Mouse (Mus musculus): ENCODE data around the gene Dkk3. TPM values are rescaled to one million over a fixed set of nuclear protein-coding genes. Genes with fewer than 3 reads are reported as not detected.
A peak's percentile ranks its signal among the peaks of the same experiment; 100 is the strongest.

Dkk3 gene
- total RNA-seq, 2 experiments from 2014 or later, result 72.5 to 93.3 TPM

DNA sequence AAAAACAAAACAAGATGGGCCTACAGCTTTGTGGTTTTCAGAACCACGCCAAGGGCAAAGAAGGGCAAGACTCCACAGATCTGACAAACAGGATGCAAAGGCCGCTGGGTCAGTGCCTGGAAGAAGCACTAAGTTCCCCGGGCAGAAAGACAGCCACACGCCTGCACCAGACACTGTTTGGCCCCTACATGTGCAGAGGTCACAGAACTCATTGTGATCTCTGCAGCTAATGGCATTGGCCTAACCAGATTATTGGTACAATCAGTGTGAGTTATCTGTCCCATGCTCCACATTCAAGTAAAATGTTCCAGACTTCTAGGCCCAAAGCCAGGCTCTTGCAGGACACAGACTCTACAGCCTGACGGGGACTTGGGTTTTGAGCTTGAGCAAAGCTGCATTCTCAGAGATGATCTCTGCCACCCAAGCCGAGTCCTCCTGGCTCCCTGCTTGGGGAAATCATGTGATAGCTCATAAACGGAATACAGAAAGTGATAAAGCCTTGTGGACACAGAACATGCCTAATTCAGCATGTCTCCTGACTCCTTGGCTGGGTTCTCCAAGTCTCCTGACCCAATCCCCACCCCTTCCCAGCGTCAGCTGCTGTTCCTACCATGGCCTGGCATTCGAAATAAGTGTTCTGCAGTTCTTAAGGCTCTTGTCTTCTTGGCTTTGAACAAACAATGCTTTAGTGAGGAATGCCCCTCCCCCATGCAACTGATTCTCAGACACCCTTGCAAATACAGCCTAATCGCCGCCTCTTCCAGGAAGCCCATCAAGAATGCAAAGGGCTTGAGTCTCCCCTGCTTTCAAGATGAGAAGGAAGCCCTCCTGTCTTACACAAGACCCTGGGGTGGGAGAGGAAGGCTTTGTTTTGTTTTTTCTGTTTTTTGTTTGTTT is 20.1 kb downstream of the Dkk3 start:
- intact Hi-C loops (cut with DNase I), result no loop called here
- DNase-seq (ENCODE audit: extremely low spot score in 1 of 2, low spot score in 2 of 2), result no peak

GRCm38 (mm10) chr7:112138168-112138508 is 20.7 kb downstream of the Dkk3 start:
- DNase-seq (ENCODE audit: extremely low spot score in 1 of 2, low spot score in 2 of 2), result no peak
- intact Hi-C loops (cut with DNase I), result no loop called here

DNA sequence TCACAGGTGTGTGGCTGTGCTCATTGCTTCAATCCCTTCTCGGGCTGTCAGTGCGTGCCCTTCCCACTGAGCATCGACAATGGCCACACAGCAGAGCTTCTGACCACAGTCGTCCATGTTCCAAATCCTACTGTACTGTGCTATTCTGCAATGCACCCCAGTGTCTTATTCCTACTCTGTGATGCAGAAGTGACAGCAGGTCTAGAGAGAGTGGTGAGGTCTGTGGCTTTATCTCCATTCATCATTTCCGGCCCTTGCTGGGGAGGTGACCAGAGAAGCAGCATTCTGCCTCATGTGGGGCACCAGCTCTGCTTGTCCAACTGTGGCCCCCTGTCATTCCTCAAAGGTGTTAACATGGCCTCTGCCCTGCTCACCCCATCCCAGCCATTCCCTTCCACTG is 22.3 kb downstream of the Dkk3 start:
- intact Hi-C loops (cut with DNase I), result no loop called here
- no peak for DNase-seq (ENCODE audit: extremely low spot score in 1 of 2, low spot score in 2 of 2)

DNA sequence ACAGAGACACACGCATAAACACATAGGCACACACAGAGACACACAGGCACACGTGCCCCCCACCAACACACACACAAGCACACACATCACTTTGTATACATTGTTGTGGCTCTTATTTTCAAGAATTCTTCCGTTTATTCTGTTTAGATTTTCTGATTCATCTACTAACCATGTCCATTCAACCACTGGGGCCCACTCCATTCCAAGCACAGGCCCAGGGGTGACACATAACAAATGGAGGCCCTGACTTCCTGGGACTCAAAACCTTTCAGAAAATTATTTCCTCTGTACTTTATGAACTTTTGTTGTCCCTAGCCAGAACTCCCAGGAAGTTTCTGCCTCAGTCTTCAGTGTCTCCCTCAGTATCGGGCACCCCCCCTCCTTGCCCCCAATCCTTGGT is 23.7 kb downstream of the Dkk3 start:
- DNase-seq (ENCODE audit: extremely low spot score in 1 of 2, low spot score in 2 of 2), result no peak
- intact Hi-C loops (cut with DNase I), result no loop called here

GRCm38 (mm10) chr7:112133277-112133676 is 25.6 kb downstream of the Dkk3 start:
- intact Hi-C loops (cut with DNase I), result no loop called here
- DNase-seq (ENCODE audit: extremely low spot score in 1 of 2, low spot score in 2 of 2), result no peak

- intact Hi-C loops (cut with DNase I), result no loop called here
- DNase-seq (ENCODE audit: extremely low spot score in 1 of 2, low spot score in 2 of 2), result no peak
These were observed 26.9 kb downstream of the Dkk3 start for GRCm38 (mm10) chr7:112132005-112132404.

DNA sequence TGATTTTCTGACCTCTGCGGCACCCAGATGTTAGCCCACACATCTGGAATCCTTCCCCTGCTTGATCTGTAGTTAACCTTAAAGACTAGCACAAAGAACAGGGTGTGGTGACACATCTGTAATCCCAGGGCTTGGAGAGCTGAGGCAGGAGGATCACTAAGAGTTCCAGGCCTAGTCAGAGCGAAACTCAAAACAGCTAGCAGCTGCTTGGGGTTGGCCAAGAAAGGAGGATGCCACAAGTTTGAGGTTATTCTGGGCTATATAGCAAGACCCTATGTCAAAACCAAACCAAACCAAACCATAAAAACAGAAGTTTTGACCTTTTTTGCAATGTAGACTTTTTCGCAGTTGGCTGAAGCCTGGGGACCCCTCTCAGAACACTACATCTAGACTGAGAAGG is 28.2 kb downstream of the Dkk3 start:
- no peak for DNase-seq (ENCODE audit: extremely low spot score in 1 of 2, low spot score in 2 of 2)
- intact Hi-C loops (cut with DNase I), result no loop called here

DNA sequence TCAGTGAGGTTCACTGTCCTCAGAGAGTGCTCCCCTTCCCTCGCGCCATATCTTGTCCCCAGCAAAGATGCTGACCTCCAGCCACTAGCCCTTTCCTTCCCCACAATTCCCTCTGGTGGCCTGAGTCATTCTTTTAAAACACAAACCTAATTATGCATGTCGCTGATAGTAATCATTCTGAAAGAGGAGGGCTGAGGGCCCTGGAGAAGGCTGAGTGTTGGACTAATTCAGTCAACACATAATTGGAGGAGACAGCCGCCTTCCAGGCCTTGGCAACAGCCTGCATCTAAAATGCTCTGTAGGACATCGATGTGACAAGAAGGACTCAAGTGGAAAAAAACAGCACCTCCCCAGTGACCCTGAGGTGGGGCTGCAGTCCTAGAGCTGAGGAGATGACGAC is 29.0 kb downstream of the Dkk3 start:
- no peak for DNase-seq (ENCODE audit: extremely low spot score in 1 of 2, low spot score in 2 of 2)
- intact Hi-C loops (cut with DNase I), result no loop called here

DNA sequence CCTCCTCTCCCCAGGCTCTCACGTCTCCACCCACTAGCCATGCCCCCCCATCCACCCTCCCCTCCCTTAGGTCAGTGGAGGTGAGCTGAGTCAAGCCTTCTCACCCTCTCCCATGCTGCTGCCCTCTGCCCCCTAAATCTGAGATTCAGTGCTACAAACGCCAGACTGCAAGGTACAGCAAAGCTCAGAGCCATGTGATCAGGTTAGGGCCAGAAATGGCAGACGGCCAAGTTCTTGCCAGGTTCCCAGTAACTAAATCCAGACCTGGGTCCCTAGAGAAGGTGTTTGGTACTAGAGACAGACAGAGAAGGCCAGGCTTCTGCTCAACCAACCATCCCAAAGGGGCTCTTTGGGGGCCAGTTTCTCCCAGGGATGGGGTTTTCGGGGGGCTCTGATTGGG is 30.0 kb downstream of the Dkk3 start:
- peak in 1 of 2 experiments; percentile 25 for DNase-seq (ENCODE audit: extremely low spot score in 1 of 2, low spot score in 2 of 2)
- intact Hi-C loops (cut with DNase I), result no loop called here

GRCm38 (mm10) chr7:112127954-112128353 is 30.9 kb downstream of the Dkk3 start:
- intact Hi-C loops (cut with DNase I), result no loop called here
- peak in 1 of 2 experiments; percentile 22 for DNase-seq (ENCODE audit: extremely low spot score in 1 of 2, low spot score in 2 of 2)

DNA sequence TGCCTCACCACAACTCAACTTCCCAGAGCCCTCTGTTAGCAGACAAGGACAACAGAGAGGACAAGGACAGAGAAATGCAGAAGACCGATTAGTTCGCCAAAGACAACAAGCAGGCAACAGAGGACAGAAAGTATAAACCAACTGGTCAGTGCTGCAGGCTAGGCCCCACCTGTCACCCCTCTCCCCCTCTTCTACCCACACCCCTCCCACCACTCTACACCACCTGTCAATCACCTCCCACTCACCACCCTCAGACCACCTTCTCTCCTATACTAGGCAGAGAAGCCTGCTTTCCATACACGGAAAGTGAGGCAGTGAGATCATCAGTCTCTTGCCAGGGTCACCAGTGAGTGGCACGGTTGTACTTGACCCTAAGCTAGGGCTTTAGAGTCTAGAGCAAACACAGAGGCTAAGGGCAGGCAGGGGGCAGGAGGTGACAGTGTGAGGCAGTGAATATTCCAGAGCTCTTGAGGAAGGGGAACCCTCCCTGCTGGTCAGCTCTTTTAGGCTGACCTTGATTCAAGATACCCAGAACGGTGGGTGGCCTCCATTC is 31.7 kb downstream of the Dkk3 start:
- intact Hi-C loops (cut with DNase I), result no loop called here

GRCm38 (mm10) chr7:112125625-112126260 is 33.1 kb downstream of the Dkk3 start:
- intact Hi-C loops (cut with DNase I), result no loop called here
- no peak for DNase-seq (ENCODE audit: extremely low spot score in 1 of 2, low spot score in 2 of 2)

More for the DNA sequence above, 31.7 kb downstream of the Dkk3 start:
- DNase-seq (ENCODE audit: extremely low spot score in 1 of 2, low spot score in 2 of 2), result no peak

GRCm38 (mm10) chr7:112123612-112124011 is 35.2 kb downstream of the Dkk3 start:
- no peak for DNase-seq (ENCODE audit: extremely low spot score in 1 of 2, low spot score in 2 of 2)
- intact Hi-C loops (cut with DNase I), result no loop called here

GRCm38 (mm10) chr7:112121866-112122500 is 36.9 kb downstream of the Dkk3 start:
- intact Hi-C loops (cut with DNase I), result no loop called here
- DNase-seq (ENCODE audit: extremely low spot score in 1 of 2, low spot score in 2 of 2), result peak in 1 of 2 experiments; percentile 28

- intact Hi-C loops (cut with DNase I), result no loop called here
- DNase-seq (ENCODE audit: extremely low spot score in 1 of 2, low spot score in 2 of 2), result peak in 1 of 2 experiments; percentile 30
These were observed 37.7 kb downstream of the Dkk3 start for GRCm38 (mm10) chr7:112120861-112121810.

DNA sequence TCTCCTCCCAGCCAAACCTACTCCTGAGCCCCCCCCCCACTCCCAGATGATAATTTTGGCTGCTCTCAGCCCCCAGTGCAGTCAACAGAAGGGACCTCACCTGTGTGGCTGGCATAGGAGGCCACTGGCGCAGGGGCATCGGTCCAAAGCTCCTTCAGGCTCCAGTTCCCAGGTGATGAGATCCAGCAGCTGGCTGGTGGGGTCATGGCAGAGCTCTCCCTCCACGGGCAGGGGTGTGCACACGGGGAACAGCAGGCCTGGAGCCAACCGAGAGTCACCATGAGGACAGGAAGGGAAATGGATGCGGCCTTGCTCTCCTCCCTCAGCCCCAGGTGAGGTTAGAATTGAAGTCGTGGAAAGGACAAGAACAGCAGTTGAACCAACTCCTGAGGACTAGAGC is 39.6 kb downstream of the Dkk3 start:
- intact Hi-C loops (cut with DNase I), result no loop called here
- peak in 1 of 2 experiments; percentile 26 for DNase-seq (ENCODE audit: extremely low spot score in 1 of 2, low spot score in 2 of 2)

- DNase-seq (ENCODE audit: extremely low spot score in 1 of 2, low spot score in 2 of 2), result peak in 1 of 2 experiments; percentile 25
- intact Hi-C loops (cut with DNase I), result no loop called here
These were observed 40.8 kb downstream of the Dkk3 start for GRCm38 (mm10) chr7:112118086-112118485.

DNA sequence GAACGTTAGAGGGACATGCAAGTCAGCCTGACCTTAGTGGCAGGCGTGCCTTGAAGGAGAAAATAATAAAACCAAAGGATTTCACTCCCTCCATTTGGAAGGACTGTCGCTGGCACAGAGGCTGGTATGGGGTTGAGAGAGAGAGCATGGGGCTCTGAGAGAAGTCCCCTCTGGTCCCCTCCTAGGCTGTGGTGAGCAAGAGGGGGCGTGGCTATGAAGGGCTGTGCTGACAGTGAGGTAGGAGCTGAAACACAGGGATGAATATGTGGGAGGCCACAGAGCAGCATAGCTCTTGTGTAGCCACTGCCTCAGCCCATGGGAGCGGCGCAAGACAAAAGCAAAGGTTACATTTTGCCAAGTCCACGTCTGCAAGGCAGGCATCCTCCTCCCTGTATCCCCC is 41.4 kb downstream of the Dkk3 start:
- intact Hi-C loops (cut with DNase I), result no loop called here

More for the DNA sequence above, 41.4 kb downstream of the Dkk3 start:
- peak in 1 of 2 experiments; percentile 19 for DNase-seq (ENCODE audit: extremely low spot score in 1 of 2, low spot score in 2 of 2)

All from left cerebral cortex, postnatal 10 days (tissue).